In genomic region chr4:134767426-134768225, GRCm38 (mm10) we compare ENCODE assay signal across 8 mouse cellular contexts. TPM values are rescaled to one million over a fixed set of nuclear protein-coding genes. Genes with fewer than 3 reads are reported as not detected.
DNase-seq lines count a peak whose midpoint lies in the region; ATAC-seq and TF ChIP-seq lines count a peak whose summit lies in the region.

Ldlrap1 (minus strand) TSS chr4:134768024.

- H3K4me1 ChIP-seq in liver, adult 2 months (ENCODE audit: control insufficient read depth, insufficient read depth, low read length): peaks cover 26% of the 10 kb centered on the region

- H3K9ac ChIP-seq in liver, adult 2 months (ENCODE audit: low read depth, low read length): peak within 1 kb of the TSS; percentile 95

- no peaks in the 10 kb centered on the region for H3K36me3 ChIP-seq in liver, adult 2 months (ENCODE audit: control insufficient read depth, insufficient read depth, low read length)
- H3K36me3 ChIP-seq in splenic B cell, adult 2 months (ENCODE audit: control insufficient read depth, insufficient read depth, low read length, poor library complexity, severe bottlenecking): no peaks in the 10 kb centered on the region

- DNase-seq in layer of hippocampus, adult 18-20 months (ENCODE audit: low spot score in 2 of 2): peak; percentile 19 to 63
- no peak for DNase-seq in layer of hippocampus, adult 9-11 months
- DNase-seq in cerebellum, postnatal 4 days (ENCODE audit: low spot score in 2 of 2): peak; percentile 40 to 53
- DNase-seq in gastrocnemius, postnatal 25 days: peak; percentile 84
- DNase-seq in liver, adult 2 months (ENCODE audit: extremely low read depth, low read depth, low spot score): peak; percentile 38
- DNase-seq in splenic B cell, adult 2 months (ENCODE audit: low read depth, low spot score): peak; percentile 78

- H3K27ac ChIP-seq in liver, adult 2 months (replicated peaks; ENCODE audit: insufficient read depth, low read depth, low read length): peak within 1 kb of the TSS; percentile 84

- TF ChIP-seq CTCF in liver, adult 2 months (IDR thresholded peaks at IDR 0.05; ENCODE audit: low read depth, low read length): no peak

- peak; percentile 82; the same call in 1 of the 2 replicates for TF ChIP-seq POLR2A in liver, adult 2 months (IDR thresholded peaks at IDR 0.05; ENCODE audit: extremely low read depth, insufficient read depth, low read length)

- ATAC-seq in inflammation-experienced regulatory T-cells, adult 6 months: peak; percentile 84
- peak; percentile 59; the same call in 1 of the 2 replicates for ATAC-seq in monocyte, adult 5-6 weeks (replicated peaks; ENCODE audit: insufficient number of reproducible peaks, low FRiP score, low TSS enrichment, poor library complexity, severe bottlenecking)

- peaks cover 32% of the 10 kb centered on the region; the same call in 1 of the 2 replicates for H3K79me2 ChIP-seq in liver, adult 2 months (ENCODE audit: control insufficient read depth, insufficient read depth, low read length)

- H3K27me3 ChIP-seq in liver, adult 2 months (ENCODE audit: control insufficient read depth, insufficient read depth, low read length): no peaks in the 10 kb centered on the region
- H3K27me3 ChIP-seq in splenic B cell, adult 2 months (ENCODE audit: control insufficient read depth, insufficient read depth, low read length, poor library complexity, severe bottlenecking): no peaks in the 10 kb centered on the region

- H3K4me3 ChIP-seq in liver, adult 2 months (ENCODE audit: insufficient read depth, low read depth, low read length): peak within 1 kb of the TSS; percentile 98

- WGBS in liver, adult 2 months: under 1% methylated on average over 70 of the region's 80 CpGs

RNA-seq across cellular contexts. Expression of gene Ldlrap1, which starts in this region (rescaled TPM):
- total RNA-seq in layer of hippocampus, adult 18-20 months (2021): 1 to 10 TPM; 1.3 to 2.4 TPM
- total RNA-seq in gastrocnemius, postnatal 25 days (2021): 1 to 10 TPM; 3.2 to 5.0 TPM
- polyA plus RNA-seq in inflammation-experienced regulatory T-cells, adult 6 months (2017; shearing (Covaris generic)): 10 to 100 TPM; 14.2 to 31.3 (median 24.4) TPM
- total RNA-seq in liver, adult 2 months (2014; rRNA removed): 6.5 and 7.4 TPM in 2 replicates
- 19.8 and 21.1 TPM in 2 replicates for polyA plus RNA-seq in liver, adult 2 months (2012; rRNA removed)
- total RNA-seq in monocyte, adult 5-6 weeks (2017): 32.2 to 42.1 TPM (median 33.3 TPM) in 3 replicates
